Mouse (Mus musculus) megakaryocyte, embryonic 14.5 days (primary cell): ENCODE measurements around the gene 3300002I08Rik. TPM values are rescaled to one million over a fixed set of nuclear protein-coding genes. Genes with fewer than 3 reads are reported as not detected.
"Not testable (repeated sequence)": the region's sequence is repeated elsewhere in the genome, so short reads cannot be mapped to it uniquely, and the experiment has no call there.

Experiments used
- H3K27me3 ChIP-seq: replicated peaks from 2 replicates; pipeline ENCODE3; 2012; ENCODE audit warnings: inconsistent platforms
- H3K36me3 ChIP-seq: replicated peaks from 2 replicates; pipeline ENCODE3; 2012; ENCODE audit warnings: low read length, inconsistent platforms, mixed read lengths
- H3K4me1 ChIP-seq: 2 replicates; pipeline ENCODE4 v1.6.1; 2012; ENCODE audit warnings: inconsistent platforms
- H3K4me3 ChIP-seq: replicated peaks from 2 replicates; pipeline ENCODE3; 2012; ENCODE audit warnings: moderate library complexity, mild to moderate bottlenecking, inconsistent platforms
- H3K9me3 ChIP-seq: 2 replicates; pipeline ENCODE4 v1.6.1; 2012; ENCODE audit warnings: inconsistent platforms
- FLI1 ChIP-seq: IDR thresholded peaks from 2 replicates; pipeline ENCODE4 v1.6.1; 2012; ENCODE audit warnings: low read length, inconsistent platforms, mixed read lengths
- GATA1 ChIP-seq: IDR thresholded peaks from 3 replicates; pipeline ENCODE4 v1.6.1; 2012; ENCODE audit warnings: mixed read lengths, low read length, inconsistent platforms, borderline replicate concordance
- polyA plus RNA-seq: library from polyadenylated mRNA; stranded (reverse); fragments of >175 nt; gene quantifications from 2 replicates; pipeline ENCODE4 v1.2.3, GENCODE M21; 2012; ENCODE audit warnings: low replicate concordance; ENCODE audit not compliant: insufficient read depth

The 3300002I08Rik gene
- polyA plus RNA-seq = not detected in 2 replicates

DNA sequence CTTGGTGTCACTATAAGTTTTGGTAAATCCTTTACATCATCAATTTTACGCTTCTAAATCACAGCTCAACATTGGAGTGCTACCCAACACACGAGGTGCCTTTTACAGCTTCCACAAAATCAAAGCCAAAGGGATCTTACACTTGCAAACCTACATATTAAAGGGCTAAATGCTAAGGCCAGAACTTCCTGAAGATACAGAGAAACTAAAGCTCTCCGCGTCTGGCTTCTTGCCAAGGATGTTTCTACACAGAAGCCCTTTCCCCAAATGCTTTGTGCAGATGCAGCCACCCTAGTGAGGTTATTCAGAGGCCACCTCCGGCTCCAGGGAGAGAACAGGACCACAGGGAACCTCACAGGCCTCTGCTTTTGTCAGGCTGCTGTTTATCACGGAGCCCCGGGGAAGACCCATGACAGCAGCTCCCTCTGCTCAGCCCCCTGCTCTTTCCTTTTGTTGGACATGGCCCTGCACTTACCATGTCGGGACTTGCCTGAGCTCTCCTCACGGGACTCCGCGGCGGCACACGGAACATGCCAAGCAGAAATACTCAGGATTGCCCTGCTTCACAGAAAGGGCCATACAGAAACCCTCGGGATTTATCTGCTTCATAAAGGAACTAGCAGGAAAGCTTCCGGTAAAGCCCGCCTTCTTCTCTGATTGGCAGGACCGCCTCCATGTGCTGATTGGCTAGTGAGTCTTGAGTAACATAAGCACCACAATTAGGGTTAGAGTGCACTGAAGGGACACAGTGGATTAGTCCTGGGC is at the start of gene 3300002I08Rik:
Gene 3300002I08Rik (minus strand): TSS at position 653 of the 765 bp plus-strand sequence.
- not testable (repeated sequence) for H3K36me3 ChIP-seq

DNA sequence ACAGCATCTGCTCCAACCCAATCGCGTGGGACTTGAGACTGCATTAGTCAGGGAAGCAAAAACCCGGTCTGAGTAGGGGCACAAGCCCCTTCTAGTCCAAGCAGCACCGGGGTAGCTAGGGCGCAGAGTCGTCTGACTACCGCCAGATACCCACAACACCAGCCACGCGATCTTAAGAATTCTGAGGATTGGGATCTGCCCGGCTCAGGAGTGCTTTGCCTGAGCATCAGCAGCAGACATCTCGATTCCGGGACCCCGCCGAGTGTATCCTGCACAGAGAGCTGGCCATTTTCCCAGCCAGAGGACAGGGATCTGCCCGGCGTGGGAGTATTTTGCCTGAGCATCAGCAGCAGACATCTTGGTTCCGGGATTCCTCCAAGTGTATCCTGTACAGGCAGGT is 49.6 kb upstream of the 3300002I08Rik start:
- peaks cover 14% of the 10 kb centered on the region for H3K9me3 ChIP-seq
- H3K27me3 ChIP-seq, H3K4me1 ChIP-seq, H3K36me3 ChIP-seq, H3K4me3 ChIP-seq: not testable (repeated sequence)

More for the DNA sequence above, at the start of gene 3300002I08Rik:
- H3K27me3 ChIP-seq, H3K9me3 ChIP-seq, H3K4me1 ChIP-seq: not testable (repeated sequence)
- peak within 1 kb of the TSS; percentile 91 for H3K4me3 ChIP-seq

DNA sequence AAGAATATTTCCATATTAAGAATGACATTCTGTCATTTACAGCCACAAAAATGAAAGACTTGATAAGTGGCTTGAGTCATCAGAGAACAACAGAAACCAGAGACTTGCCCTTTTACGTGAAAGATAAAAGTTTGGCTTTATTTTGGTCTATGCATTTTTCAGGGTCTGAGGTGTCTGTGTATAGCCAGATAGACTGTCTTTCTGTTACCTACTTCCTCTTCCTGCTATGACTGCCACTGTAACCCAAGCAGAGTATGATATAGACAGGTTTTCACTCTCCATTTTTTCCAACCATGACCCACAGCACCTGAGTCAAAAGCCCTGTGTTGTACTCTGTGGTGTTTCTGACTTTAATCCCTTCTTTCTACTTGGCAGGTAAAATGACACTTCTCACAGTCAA is 27.6 kb upstream of the 3300002I08Rik start:
- H3K9me3 ChIP-seq = peaks cover 15% of the 10 kb centered on the region; the same call in 1 of the 2 replicates
- no peaks in the 10 kb centered on the region for H3K36me3 ChIP-seq
- TF ChIP-seq FLI1 = no peak
- TF ChIP-seq GATA1 = no peak
- H3K4me3 ChIP-seq = no peak overlapping the region
- H3K27me3 ChIP-seq = no peaks in the 10 kb centered on the region
- no peaks in the 10 kb centered on the region for H3K4me1 ChIP-seq

DNA sequence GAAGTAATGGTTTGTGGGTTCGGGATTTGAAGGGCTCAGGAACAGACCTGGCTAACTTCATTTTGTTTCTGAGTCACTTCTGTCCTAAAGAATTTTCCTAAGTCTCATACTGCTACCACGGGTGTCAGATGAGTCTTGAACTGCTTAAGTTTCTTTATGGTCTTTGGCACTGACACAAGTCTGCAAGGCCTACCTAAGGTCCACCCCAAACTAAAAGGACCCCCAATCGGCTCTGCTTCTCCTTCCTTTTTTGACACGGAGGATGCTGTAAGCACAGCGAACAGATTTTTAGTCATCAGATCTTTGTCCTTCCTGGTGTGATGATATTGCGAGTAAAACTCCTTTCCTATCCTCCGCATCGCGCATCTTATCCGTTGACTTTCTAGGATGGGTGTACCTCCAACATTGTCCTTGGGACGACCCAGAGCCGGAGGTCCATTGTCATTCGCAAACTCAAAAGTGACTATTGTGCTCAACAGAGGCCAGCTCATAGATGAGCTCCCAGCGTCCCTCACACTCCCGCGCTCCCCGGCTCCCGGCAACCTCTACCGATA is 23.1 kb upstream of the 3300002I08Rik start:
- not testable (repeated sequence) for H3K4me1 ChIP-seq, H3K36me3 ChIP-seq, H3K27me3 ChIP-seq, H3K4me3 ChIP-seq
- peaks cover 16% of the 10 kb centered on the region for H3K9me3 ChIP-seq

DNA sequence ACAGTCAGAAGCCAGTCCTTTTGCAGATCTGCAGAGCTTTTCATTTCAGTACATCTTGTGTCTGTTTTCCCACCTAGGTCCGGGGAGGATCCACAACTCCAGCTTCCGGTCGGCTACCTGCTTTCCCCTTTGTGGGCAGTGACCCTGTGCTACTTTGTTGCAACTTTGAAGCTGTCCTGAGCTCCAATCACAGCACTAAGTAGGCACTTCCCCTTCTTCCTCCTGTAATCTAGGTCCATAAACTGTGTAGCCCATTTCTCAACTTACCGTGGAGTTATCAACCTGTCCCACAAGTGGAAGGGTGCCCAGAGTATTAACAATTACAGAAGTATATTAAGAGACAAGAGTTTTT is 289 bp upstream of the 3300002I08Rik start:
- Histone ChIP-seq H3K27me3 (no peaks in the 10 kb centered on the region), H3K9me3 (no peaks in the 10 kb centered on the region), H3K4me3 (peak overlapping the region; percentile 91), H3K36me3 (no peaks in the 10 kb centered on the region), H3K4me1 (peaks cover 7% of the 10 kb centered on the region)
- no peak for TF ChIP-seq GATA1
- no peak for TF ChIP-seq FLI1

DNA sequence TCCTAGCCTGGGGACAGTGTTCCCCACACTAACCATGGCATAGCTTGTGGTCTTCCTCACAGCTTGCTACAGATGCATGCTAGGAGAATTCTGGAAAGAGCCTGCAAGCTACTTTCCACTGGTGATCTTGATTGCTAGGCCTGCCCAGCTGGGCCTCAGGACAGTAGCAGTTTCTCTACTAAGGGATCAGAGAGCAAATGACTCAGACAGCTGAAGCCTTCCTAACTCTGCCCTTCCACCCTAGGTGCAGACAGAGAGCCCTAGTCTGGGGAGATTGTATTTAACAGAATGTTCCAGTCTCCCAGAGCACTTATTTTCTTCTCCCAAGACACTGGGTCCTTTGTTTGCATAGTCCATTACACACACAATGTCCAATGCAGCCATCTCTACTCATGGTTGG is 5.4 kb downstream of the 3300002I08Rik start:
- not testable (repeated sequence) for H3K9me3 ChIP-seq, H3K4me1 ChIP-seq, H3K4me3 ChIP-seq, H3K27me3 ChIP-seq, H3K36me3 ChIP-seq

DNA sequence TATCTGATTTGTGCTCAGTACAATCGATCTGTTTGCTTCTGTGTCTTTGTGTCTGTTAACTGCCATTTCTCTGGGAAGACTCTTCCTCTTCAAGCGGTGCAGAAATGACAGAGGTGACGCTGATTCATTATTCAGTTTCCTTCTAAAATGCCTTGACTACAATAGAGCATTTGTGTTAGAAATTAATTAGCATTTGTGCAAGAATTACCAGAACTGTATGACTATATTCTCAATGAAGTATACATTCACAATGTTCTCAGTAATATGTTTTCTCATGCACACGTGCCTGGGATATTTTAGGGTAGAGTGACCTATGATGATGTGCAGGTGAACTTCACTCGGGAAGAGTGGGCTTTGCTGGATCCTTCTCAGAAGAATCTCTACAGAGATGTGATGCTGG is 39.2 kb downstream of the 3300002I08Rik start, which contains the start of gene Gm10130:
Gene Gm10130 (plus strand): TSS at position 301 of the 400 bp plus-strand sequence.
- no peaks in the 10 kb centered on the region for H3K27me3 ChIP-seq
- H3K4me3 ChIP-seq = no peak within 1 kb of the TSS
- TF ChIP-seq FLI1 (no peak), GATA1 (no peak)
- H3K4me1 ChIP-seq = peaks cover 5% of the 10 kb centered on the region; the same call in 1 of the 2 replicates
- H3K9me3 ChIP-seq = peaks cover 45% of the 10 kb centered on the region
- peaks cover 58% of the 10 kb centered on the region for H3K36me3 ChIP-seq

DNA sequence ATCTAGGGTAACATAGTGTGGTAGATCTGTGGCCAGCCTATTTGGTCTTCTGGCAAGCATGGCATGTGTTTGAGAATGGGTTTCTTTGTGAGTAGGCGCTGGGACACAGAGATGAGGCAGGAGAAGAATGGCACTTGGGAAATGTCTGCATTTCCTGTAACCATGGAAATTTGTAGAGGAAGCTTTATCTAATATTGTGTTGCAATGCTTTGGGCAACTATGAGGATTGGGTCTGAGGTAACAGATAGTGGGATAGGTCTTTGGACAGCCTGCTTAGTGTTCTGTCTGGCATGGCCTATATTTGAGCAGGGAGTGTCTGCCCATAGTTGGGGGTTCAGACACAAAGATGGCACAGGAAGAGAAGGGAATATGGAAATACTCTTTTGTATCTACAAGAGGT is 43.6 kb downstream of the 3300002I08Rik start:
- Histone ChIP-seq H3K27me3 (no peaks in the 10 kb centered on the region), H3K36me3 (peaks cover 74% of the 10 kb centered on the region), H3K4me3 (no peak overlapping the region), H3K9me3 (peaks cover 44% of the 10 kb centered on the region), H3K4me1 (peaks cover 5% of the 10 kb centered on the region; the same call in 1 of the 2 replicates)
- TF ChIP-seq FLI1 = no peak
- no peak for TF ChIP-seq GATA1

DNA sequence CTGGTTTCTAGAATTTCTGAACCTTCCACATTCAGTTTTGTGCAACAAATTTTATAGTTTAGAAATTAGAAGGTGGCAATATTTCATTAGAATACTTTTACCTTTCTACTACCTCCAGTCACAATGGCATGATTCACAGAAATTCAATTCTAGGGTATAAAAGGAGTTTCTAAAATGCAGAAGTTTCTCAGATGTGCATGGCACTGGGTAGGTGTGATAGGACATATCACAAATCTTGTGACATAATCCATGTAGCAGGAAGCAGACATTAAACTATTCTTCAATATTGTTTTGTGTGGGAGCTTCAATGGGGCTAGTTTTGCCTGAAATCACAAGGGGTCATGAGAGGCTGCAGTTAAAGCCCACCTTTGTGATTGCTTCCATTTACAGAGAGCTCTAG is 46.4 kb downstream of the 3300002I08Rik start:
- Histone ChIP-seq H3K4me3 (no peak overlapping the region), H3K36me3 (peaks cover 53% of the 10 kb centered on the region), H3K27me3 (no peaks in the 10 kb centered on the region), H3K9me3 (peaks cover 37% of the 10 kb centered on the region), H3K4me1 (peaks cover 5% of the 10 kb centered on the region)
- TF ChIP-seq GATA1 (no peak), FLI1 (no peak)

DNA sequence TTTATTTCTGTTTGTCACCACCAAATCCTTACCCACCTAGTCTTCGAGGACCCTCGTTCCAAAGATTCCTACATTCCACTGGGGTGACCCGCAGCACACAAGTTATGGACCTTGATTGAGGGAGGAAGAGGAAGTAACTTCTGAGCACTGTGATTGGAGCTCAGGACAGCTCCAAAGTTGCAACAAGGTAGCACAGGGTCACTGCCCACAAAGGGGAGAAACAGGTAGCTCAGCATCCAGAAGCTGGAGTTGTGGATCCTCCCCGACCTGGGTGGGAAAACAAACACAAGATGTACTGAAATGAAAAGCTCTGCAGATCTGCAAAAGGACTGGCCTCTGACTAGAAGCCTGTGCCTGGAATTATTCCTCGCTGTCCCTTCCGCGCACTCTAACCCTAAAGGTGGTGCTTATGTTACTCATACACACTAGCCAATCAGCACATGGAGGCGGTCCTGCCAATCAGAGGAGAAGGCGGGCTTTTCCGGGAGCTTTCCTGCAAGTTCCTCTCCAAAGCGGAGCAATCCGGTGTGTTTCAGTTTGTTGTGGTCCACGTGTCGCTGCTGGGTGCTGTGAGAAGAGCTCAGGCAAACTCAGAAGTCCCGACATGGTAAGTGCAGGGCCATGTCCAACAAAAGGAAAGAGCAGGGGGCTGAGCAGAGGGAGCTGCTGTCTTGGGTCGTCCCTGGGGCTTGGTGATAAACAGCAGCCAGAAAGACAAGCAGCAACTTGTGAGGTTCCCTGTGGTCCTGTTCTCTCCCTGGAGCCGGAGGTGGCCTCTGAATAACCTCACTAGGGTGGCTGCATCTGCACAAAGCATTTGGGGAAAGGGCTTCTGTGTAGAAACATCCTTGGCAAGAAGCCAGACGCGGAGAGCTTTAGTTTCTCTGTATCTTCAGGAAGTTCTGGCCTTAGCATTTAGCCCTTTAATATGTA is 51.3 kb downstream of the 3300002I08Rik start:
- Histone ChIP-seq H3K4me3 (peak overlapping the region; percentile 93), H3K36me3 (peaks cover 16% of the 10 kb centered on the region)
- not testable (repeated sequence) for H3K27me3 ChIP-seq, H3K4me1 ChIP-seq, H3K9me3 ChIP-seq
